Mouse (Mus musculus): ENCODE measurements around the gene Brca2. TPM values are rescaled to one million over a fixed set of nuclear protein-coding genes. Genes with fewer than 3 reads are reported as not detected.
"Not testable (repeated sequence)": the region's sequence is repeated elsewhere in the genome, so short reads cannot be mapped to it uniquely, and the experiment has no call there.

Brca2 gene
- 20.5 and 30.0 TPM in 2 replicates for polyA plus RNA-seq (2014; fragmentation: Nextera tagmentation; extraction: Ambion mirVana)

DNA sequence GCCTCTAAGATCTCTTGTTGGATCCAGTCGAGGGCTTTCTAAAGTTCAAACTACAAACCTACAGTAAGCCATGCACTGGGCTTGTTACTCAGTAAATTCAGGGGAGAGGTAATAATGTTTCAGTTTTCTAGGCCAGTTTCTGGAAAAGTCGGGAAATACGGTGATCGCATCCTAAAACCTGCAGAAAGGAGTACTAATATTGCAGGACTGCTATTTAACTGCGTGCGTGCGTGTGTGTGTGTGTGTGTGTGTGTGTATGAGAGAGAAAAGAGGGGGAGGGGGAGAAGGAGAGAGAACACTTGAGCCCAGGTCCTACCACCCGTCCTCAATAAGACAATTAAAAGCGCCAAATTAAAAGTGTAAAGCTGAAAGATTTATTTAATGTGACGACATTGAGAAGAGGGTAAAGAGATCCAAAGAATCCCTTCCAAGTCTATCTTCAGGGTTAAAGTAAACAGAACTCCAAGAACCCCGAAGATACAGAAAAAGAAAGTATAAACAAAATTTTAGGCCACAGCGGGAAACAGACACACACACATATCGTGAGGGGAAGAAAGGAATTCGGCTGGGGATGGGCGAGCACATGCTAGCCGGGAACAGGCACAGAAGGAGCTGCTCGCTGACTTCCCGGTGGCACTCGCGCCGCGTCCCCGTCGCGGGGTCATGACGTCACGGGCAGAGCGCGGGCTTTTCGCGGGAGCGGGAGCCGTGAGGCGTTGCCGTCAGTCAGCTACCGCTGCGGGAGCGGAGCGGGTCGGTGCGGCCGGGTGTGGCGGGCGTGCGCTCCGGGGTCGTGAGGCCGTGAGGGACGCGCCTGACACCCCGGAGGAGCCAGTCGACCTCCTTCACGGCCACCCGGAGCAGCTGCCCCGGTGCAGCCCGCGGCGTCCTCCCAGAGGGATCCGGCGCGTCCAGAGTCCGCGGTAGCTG lies at the start of gene Brca2:
Brca2 (plus strand) TSS at position 694 of the 930 bp plus-strand sequence.
- Histone ChIP-seq H3K27ac (ENCODE audit: low read depth, low read length) (peak within 1 kb of the TSS; percentile 73; the same call in 1 of the 2 replicates), H3K4me3 (ENCODE audit: low read depth, low read length) (peak within 1 kb of the TSS; percentile 66), H3K27me3 (replicated peaks; ENCODE audit: control insufficient read depth, insufficient read depth, low read length) (no peaks in the 10 kb centered on the region), H3K9me3 (ENCODE audit: control insufficient read depth, low read length) (no peaks in the 10 kb centered on the region), H3K36me3 (ENCODE audit: control insufficient read depth, insufficient read depth, low read length) (no peaks in the 10 kb centered on the region), H3K9ac (ENCODE audit: low read depth, low read length) (peak within 1 kb of the TSS; percentile 84), H3K4me2 (peak within 1 kb of the TSS; percentile 81), H3K4me1 (replicated peaks; ENCODE audit: control insufficient read depth, insufficient read depth, low read length) (peaks cover 5% of the 10 kb centered on the region)
- 5% methylated on average over 60 of the region's 63 CpGs for WGBS
- ATAC-seq (replicated peaks; ENCODE audit: low FRiP score) (peak; percentile 90), DNase-seq (ENCODE audit: low spot score) (peak; percentile 98)

GRCm38 (mm10) chr5:150477364-150477763 lies 45.1 kb upstream of the Brca2 start:
- peaks cover 5% of the 10 kb centered on the region; the same call in 1 of the 2 replicates for H3K36me3 ChIP-seq (ENCODE audit: control insufficient read depth, insufficient read depth, low read length)
- H3K4me1 ChIP-seq (replicated peaks; ENCODE audit: control insufficient read depth, insufficient read depth, low read length): no peaks in the 10 kb centered on the region
- no peak overlapping the region for H3K4me3 ChIP-seq (ENCODE audit: low read depth, low read length)
- 79% methylated on average over 4 of the region's 4 CpGs for WGBS
- no peak overlapping the region for H3K27ac ChIP-seq (ENCODE audit: low read depth, low read length)
- no peaks in the 10 kb centered on the region for H3K27me3 ChIP-seq (replicated peaks; ENCODE audit: control insufficient read depth, insufficient read depth, low read length)
- H3K9ac ChIP-seq (ENCODE audit: low read depth, low read length): no peak overlapping the region
- H3K9me3 ChIP-seq (ENCODE audit: control insufficient read depth, low read length): no peaks in the 10 kb centered on the region
- ATAC-seq (replicated peaks; ENCODE audit: low FRiP score): no peak
- no peak for DNase-seq (ENCODE audit: low spot score)
- no peak overlapping the region for H3K4me2 ChIP-seq

- WGBS: 53% methylated on average over 4 of the region's 4 CpGs
- H3K9me3 ChIP-seq (ENCODE audit: control insufficient read depth, low read length): no peaks in the 10 kb centered on the region
- ATAC-seq (replicated peaks; ENCODE audit: low FRiP score): no peak; the same call in 1 of the 2 replicates
- H3K4me3 ChIP-seq (ENCODE audit: low read depth, low read length): no peak overlapping the region
- H3K4me2 ChIP-seq: no peak overlapping the region
- no peaks in the 10 kb centered on the region for H3K27me3 ChIP-seq (replicated peaks; ENCODE audit: control insufficient read depth, insufficient read depth, low read length)
- no peaks in the 10 kb centered on the region for H3K4me1 ChIP-seq (replicated peaks; ENCODE audit: control insufficient read depth, insufficient read depth, low read length)
- DNase-seq (ENCODE audit: low spot score): no peak
- no peak overlapping the region for H3K27ac ChIP-seq (ENCODE audit: low read depth, low read length)
- no peaks in the 10 kb centered on the region for H3K36me3 ChIP-seq (ENCODE audit: control insufficient read depth, insufficient read depth, low read length)
- H3K9ac ChIP-seq (ENCODE audit: low read depth, low read length): no peak overlapping the region
Measured at GRCm38 (mm10) chr5:150478612-150479011, 43.8 kb upstream of the Brca2 start.

DNA sequence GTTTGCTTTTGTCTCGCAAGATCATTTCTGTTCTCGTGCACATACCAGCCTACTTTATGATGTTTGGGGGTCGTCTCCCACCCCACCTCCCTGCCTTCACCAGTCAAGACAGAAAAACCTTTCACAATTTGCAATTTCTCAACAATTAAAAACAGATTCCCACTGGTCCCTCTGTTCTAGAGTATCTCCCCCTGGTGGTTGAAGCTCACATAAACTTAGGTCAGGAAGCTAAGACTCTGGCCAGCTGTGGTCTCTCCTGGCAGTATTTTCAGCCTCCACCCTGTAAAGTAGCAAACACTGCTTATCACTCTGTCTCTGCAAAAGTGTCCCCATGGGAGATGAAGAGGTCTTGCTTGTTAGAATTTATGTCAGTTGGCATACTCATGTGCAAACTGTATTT lies 37.2 kb upstream of the Brca2 start:
- no peak overlapping the region for H3K9ac ChIP-seq (ENCODE audit: low read depth, low read length)
- ATAC-seq (replicated peaks; ENCODE audit: low FRiP score): no peak
- no peak for DNase-seq (ENCODE audit: low spot score)
- H3K4me2 ChIP-seq: no peak overlapping the region
- no peak overlapping the region for H3K27ac ChIP-seq (ENCODE audit: low read depth, low read length)
- H3K4me3 ChIP-seq (ENCODE audit: low read depth, low read length): no peak overlapping the region
- 64% methylated on average over 3 of the region's 3 CpGs for WGBS
- H3K4me1 ChIP-seq (replicated peaks; ENCODE audit: control insufficient read depth, insufficient read depth, low read length): no peaks in the 10 kb centered on the region
- H3K9me3 ChIP-seq (ENCODE audit: control insufficient read depth, low read length): no peaks in the 10 kb centered on the region
- no peaks in the 10 kb centered on the region for H3K27me3 ChIP-seq (replicated peaks; ENCODE audit: control insufficient read depth, insufficient read depth, low read length)
- H3K36me3 ChIP-seq (ENCODE audit: control insufficient read depth, insufficient read depth, low read length): no peaks in the 10 kb centered on the region

GRCm38 (mm10) chr5:150490285-150490684 lies 32.1 kb upstream of the Brca2 start:
- H3K36me3 ChIP-seq (ENCODE audit: control insufficient read depth, insufficient read depth, low read length): no peaks in the 10 kb centered on the region

GRCm38 (mm10) chr5:150490821-150491220 lies 31.6 kb upstream of the Brca2 start:
- Histone ChIP-seq H3K9ac (ENCODE audit: low read depth, low read length) (no peak overlapping the region), H3K9me3 (ENCODE audit: control insufficient read depth, low read length) (no peaks in the 10 kb centered on the region), H3K36me3 (ENCODE audit: control insufficient read depth, insufficient read depth, low read length) (no peaks in the 10 kb centered on the region), H3K27me3 (replicated peaks; ENCODE audit: control insufficient read depth, insufficient read depth, low read length) (no peaks in the 10 kb centered on the region), H3K4me2 (no peak overlapping the region), H3K4me3 (ENCODE audit: low read depth, low read length) (no peak overlapping the region), H3K27ac (ENCODE audit: low read depth, low read length) (no peak overlapping the region), H3K4me1 (replicated peaks; ENCODE audit: control insufficient read depth, insufficient read depth, low read length) (no peaks in the 10 kb centered on the region)
- ATAC-seq (replicated peaks; ENCODE audit: low FRiP score): no peak
- no peak for DNase-seq (ENCODE audit: low spot score)
- WGBS: 69% methylated on average over 8 of the region's 8 CpGs

More at GRCm38 (mm10) chr5:150490285-150490684, 32.1 kb upstream of the Brca2 start:
- 83% methylated on average over 3 of the region's 3 CpGs for WGBS
- Histone ChIP-seq H3K27me3 (replicated peaks; ENCODE audit: control insufficient read depth, insufficient read depth, low read length) (no peaks in the 10 kb centered on the region), H3K4me3 (ENCODE audit: low read depth, low read length) (no peak overlapping the region), H3K27ac (ENCODE audit: low read depth, low read length) (no peak overlapping the region), H3K9me3 (ENCODE audit: control insufficient read depth, low read length) (no peaks in the 10 kb centered on the region), H3K9ac (ENCODE audit: low read depth, low read length) (no peak overlapping the region), H3K4me2 (no peak overlapping the region), H3K4me1 (replicated peaks; ENCODE audit: control insufficient read depth, insufficient read depth, low read length) (no peaks in the 10 kb centered on the region)
- ATAC-seq (replicated peaks; ENCODE audit: low FRiP score) (no peak), DNase-seq (ENCODE audit: low spot score) (no peak)

GRCm38 (mm10) chr5:150491573-150492173 lies 30.8 kb upstream of the Brca2 start:
- H3K27me3 ChIP-seq (replicated peaks; ENCODE audit: control insufficient read depth, insufficient read depth, low read length); H3K4me2 ChIP-seq; H3K36me3 ChIP-seq (ENCODE audit: control insufficient read depth, insufficient read depth, low read length); H3K9ac ChIP-seq (ENCODE audit: low read depth, low read length); DNase-seq (ENCODE audit: low spot score); H3K4me1 ChIP-seq (replicated peaks; ENCODE audit: control insufficient read depth, insufficient read depth, low read length); H3K9me3 ChIP-seq (ENCODE audit: control insufficient read depth, low read length); H3K27ac ChIP-seq (ENCODE audit: low read depth, low read length); H3K4me3 ChIP-seq (ENCODE audit: low read depth, low read length); ATAC-seq (replicated peaks; ENCODE audit: low FRiP score): not testable (repeated sequence)
- 83% methylated on average over 4 of the region's 4 CpGs for WGBS

- DNase-seq (ENCODE audit: low spot score) (no peak), ATAC-seq (replicated peaks; ENCODE audit: low FRiP score) (no peak)
- H3K4me3 ChIP-seq (ENCODE audit: low read depth, low read length): no peak overlapping the region
- no peaks in the 10 kb centered on the region for H3K9me3 ChIP-seq (ENCODE audit: control insufficient read depth, low read length)
- no peak overlapping the region for H3K4me2 ChIP-seq
- 38% methylated on average over 6 of the region's 6 CpGs for WGBS
- no peaks in the 10 kb centered on the region for H3K36me3 ChIP-seq (ENCODE audit: control insufficient read depth, insufficient read depth, low read length)
- no peak overlapping the region for H3K27ac ChIP-seq (ENCODE audit: low read depth, low read length)
- no peaks in the 10 kb centered on the region for H3K27me3 ChIP-seq (replicated peaks; ENCODE audit: control insufficient read depth, insufficient read depth, low read length)
- H3K9ac ChIP-seq (ENCODE audit: low read depth, low read length): no peak overlapping the region
- no peaks in the 10 kb centered on the region for H3K4me1 ChIP-seq (replicated peaks; ENCODE audit: control insufficient read depth, insufficient read depth, low read length)
Measured at GRCm38 (mm10) chr5:150495792-150496191, 26.6 kb upstream of the Brca2 start.
